Mouse (Mus musculus): ENCODE measurements around the gene Krtap29-1. TPM values are rescaled to one million over a fixed set of nuclear protein-coding genes. Genes with fewer than 3 reads are reported as not detected.

Gene Krtap29-1
- not detected in 2 replicates for polyA plus RNA-seq (2016; fragmentation: Nextera tagmentation; extraction: Ambion mirVana)

DNA sequence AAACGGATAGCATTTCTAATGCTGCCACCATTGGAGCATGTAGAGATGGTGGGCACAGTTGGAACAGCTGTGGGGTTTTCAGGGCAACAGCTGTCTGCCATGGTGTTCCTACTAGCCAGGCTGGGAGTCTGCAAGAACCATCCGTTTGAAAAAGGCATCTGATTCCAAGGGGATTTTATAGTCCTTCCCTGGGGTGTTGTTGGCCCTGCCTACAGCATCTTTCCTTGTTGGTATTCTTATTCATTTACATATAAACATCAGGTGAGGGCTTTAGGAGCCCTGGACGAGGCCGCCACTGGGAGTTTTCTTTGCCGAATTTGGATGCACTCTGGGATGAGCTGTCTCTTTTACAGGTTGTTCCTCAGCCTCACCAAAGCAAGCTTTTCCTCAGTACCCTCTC is at the start of gene Krtap29-1:
Krtap29-1 (minus strand) TSS at position 101 of the 400 bp plus-strand sequence.
- no peaks in the 10 kb centered on the region for H3K9me3 ChIP-seq
- H3K4me2 ChIP-seq, result no peak within 1 kb of the TSS
- H3K36me3 ChIP-seq (replicated peaks), result no peaks in the 10 kb centered on the region
- 81% methylated on average over 5 of the region's 5 CpGs for WGBS
- H3K4me1 ChIP-seq, result no peaks in the 10 kb centered on the region
- no peak within 1 kb of the TSS for H3K27ac ChIP-seq
- ATAC-seq (ENCODE audit: low FRiP score), result no peak
- no peak within 1 kb of the TSS for H3K4me3 ChIP-seq (replicated peaks)
- H3K9ac ChIP-seq, result no peak within 1 kb of the TSS
- no peaks in the 10 kb centered on the region for H3K27me3 ChIP-seq

- H3K36me3 ChIP-seq (replicated peaks), result no peaks in the 10 kb centered on the region
- H3K27me3 ChIP-seq, result no peaks in the 10 kb centered on the region
- no peak overlapping the region for H3K4me2 ChIP-seq
- whole genome bisulfite sequencing, result 84% methylated on average over 5 of the region's 5 CpGs
- H3K4me1 ChIP-seq, result no peaks in the 10 kb centered on the region; the same call in 1 of the 2 replicates
- no peak overlapping the region for H3K4me3 ChIP-seq (replicated peaks)
- ATAC-seq (ENCODE audit: low FRiP score), result no peak
- H3K9me3 ChIP-seq, result no peaks in the 10 kb centered on the region
- H3K27ac ChIP-seq, result no peak overlapping the region
- no peak overlapping the region for H3K9ac ChIP-seq
Observed at GRCm38 (mm10) chr11:100021438-100021837, 42.6 kb upstream of the Krtap29-1 start.

DNA sequence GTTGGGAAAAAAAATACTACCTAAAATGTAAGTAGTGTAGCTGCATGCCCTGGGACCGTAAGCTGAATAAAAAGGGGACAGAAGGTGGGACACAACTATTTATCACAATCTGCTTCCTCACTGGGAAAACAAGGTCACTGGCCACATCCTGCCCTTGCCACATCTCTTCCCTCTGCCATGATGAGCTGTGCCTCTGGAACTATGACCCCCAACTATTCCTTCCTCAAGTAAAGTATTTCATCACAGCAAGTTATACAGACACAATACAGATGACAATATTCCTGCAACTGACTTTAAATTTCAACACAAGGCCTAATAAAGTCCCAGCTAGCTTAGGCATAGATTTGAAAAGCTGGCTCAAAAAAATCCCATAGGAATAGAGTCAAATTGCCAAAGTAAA is 40.6 kb upstream of the Krtap29-1 start:
- Histone ChIP-seq H3K4me2 (no peak overlapping the region), H3K27ac (no peak overlapping the region), H3K9me3 (no peaks in the 10 kb centered on the region), H3K9ac (no peak overlapping the region), H3K27me3 (no peaks in the 10 kb centered on the region), H3K36me3 (replicated peaks) (no peaks in the 10 kb centered on the region), H3K4me3 (replicated peaks) (no peak overlapping the region), H3K4me1 (no peaks in the 10 kb centered on the region)
- WGBS, result 93% methylated on average over 1 of the region's 1 CpGs
- ATAC-seq (ENCODE audit: low FRiP score), result no peak

GRCm38 (mm10) chr11:100016112-100016511 is 37.3 kb upstream of the Krtap29-1 start, which contains the start of gene Krt33a:
Krt33a (minus strand) TSS chr11:100016212.
- Histone ChIP-seq H3K27ac (no peak within 1 kb of the TSS), H3K9ac (no peak within 1 kb of the TSS), H3K9me3 (no peaks in the 10 kb centered on the region), H3K4me3 (replicated peaks) (no peak within 1 kb of the TSS), H3K27me3 (no peaks in the 10 kb centered on the region), H3K4me1 (no peaks in the 10 kb centered on the region), H3K4me2 (no peak within 1 kb of the TSS), H3K36me3 (replicated peaks) (no peaks in the 10 kb centered on the region)
- WGBS, result 87% methylated on average over 3 of the region's 4 CpGs
- ATAC-seq (ENCODE audit: low FRiP score), result no peak

DNA sequence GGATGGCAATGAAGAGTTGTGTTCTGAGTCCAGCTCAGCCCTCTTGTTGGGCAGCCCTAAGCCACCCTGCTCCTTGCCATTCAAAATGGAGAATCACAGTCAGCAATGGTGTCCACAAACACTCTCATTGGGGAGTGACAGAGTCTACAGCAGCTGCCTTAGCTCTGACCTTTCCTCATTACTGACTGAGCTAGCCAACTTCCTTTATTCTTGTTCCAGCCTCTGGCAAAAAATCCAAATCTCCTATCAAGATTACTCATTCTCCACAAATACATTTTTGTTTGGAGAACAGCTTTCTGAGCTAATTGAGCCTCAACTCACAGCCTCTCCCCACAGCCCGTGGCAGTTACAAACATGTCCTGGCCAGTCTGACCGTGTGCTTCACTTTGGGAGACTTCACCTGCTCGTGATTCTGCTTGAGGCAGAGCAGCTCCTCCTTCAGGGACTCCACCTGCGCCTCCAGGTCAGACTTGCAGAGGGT is 34.9 kb upstream of the Krtap29-1 start:
- H3K9me3 ChIP-seq, result no peaks in the 10 kb centered on the region
- no peaks in the 10 kb centered on the region for H3K36me3 ChIP-seq (replicated peaks)
- no peak overlapping the region for H3K9ac ChIP-seq
- no peaks in the 10 kb centered on the region for H3K27me3 ChIP-seq
- H3K4me1 ChIP-seq, result no peaks in the 10 kb centered on the region
- H3K4me3 ChIP-seq (replicated peaks), result no peak overlapping the region
- 80% methylated on average over 4 of the region's 4 CpGs for WGBS
- no peak for ATAC-seq (ENCODE audit: low FRiP score)
- no peak overlapping the region for H3K4me2 ChIP-seq
- no peak overlapping the region for H3K27ac ChIP-seq

- Histone ChIP-seq H3K4me3 (replicated peaks) (no peak overlapping the region), H3K9ac (no peak overlapping the region), H3K4me1 (no peaks in the 10 kb centered on the region), H3K36me3 (replicated peaks) (no peaks in the 10 kb centered on the region), H3K4me2 (no peak overlapping the region), H3K27me3 (no peaks in the 10 kb centered on the region), H3K9me3 (no peaks in the 10 kb centered on the region), H3K27ac (no peak overlapping the region)
- WGBS, result 89% methylated on average over 5 of the region's 5 CpGs
- no peak for ATAC-seq (ENCODE audit: low FRiP score)
Observed at GRCm38 (mm10) chr11:100010682-100011081, 31.8 kb upstream of the Krtap29-1 start.

DNA sequence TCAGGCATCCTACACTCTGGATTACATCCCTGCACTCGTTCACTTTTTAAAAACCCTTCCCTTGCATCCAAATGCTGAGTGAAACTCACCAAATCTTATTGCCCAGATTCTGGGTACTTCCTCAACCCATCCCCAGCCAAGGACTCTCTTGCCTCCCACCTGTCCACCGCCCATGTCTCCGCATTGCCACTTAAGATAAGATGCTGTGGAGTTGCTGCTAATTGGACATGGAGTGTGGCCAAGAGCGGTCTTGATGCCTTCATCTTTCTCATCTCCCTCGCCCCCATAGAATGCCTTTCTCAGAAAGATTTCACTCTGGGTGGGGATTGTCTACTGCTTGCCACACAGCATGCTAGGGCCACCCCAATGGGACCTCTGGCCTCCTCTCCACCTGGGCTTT is 29.5 kb upstream of the Krtap29-1 start:
- H3K9ac ChIP-seq, result no peak overlapping the region
- H3K27ac ChIP-seq, result no peak overlapping the region
- H3K4me1 ChIP-seq, result no peaks in the 10 kb centered on the region
- H3K36me3 ChIP-seq (replicated peaks), result no peaks in the 10 kb centered on the region
- no peak overlapping the region for H3K4me2 ChIP-seq
- H3K9me3 ChIP-seq, result no peaks in the 10 kb centered on the region
- ATAC-seq (ENCODE audit: low FRiP score), result no peak
- H3K4me3 ChIP-seq (replicated peaks), result no peak overlapping the region
- 88% methylated on average over 5 of the region's 5 CpGs for WGBS
- no peaks in the 10 kb centered on the region for H3K27me3 ChIP-seq

GRCm38 (mm10) chr11:100006624-100007023 is 27.8 kb upstream of the Krtap29-1 start:
- Histone ChIP-seq H3K4me2 (no peak overlapping the region), H3K36me3 (replicated peaks) (no peaks in the 10 kb centered on the region), H3K9me3 (no peaks in the 10 kb centered on the region), H3K4me3 (replicated peaks) (no peak overlapping the region), H3K9ac (no peak overlapping the region), H3K27ac (no peak overlapping the region), H3K27me3 (no peaks in the 10 kb centered on the region), H3K4me1 (no peaks in the 10 kb centered on the region)
- no peak for ATAC-seq (ENCODE audit: low FRiP score)
- 57% methylated on average over 3 of the region's 3 CpGs for WGBS

- Histone ChIP-seq H3K27me3 (no peaks in the 10 kb centered on the region), H3K27ac (no peak overlapping the region), H3K9ac (no peak overlapping the region), H3K4me3 (replicated peaks) (no peak overlapping the region), H3K4me2 (no peak overlapping the region), H3K36me3 (replicated peaks) (no peaks in the 10 kb centered on the region), H3K9me3 (no peaks in the 10 kb centered on the region), H3K4me1 (no peaks in the 10 kb centered on the region)
- WGBS, result 88% methylated on average over 8 of the region's 8 CpGs
- ATAC-seq (ENCODE audit: low FRiP score), result no peak
Observed at GRCm38 (mm10) chr11:100005905-100006304, 27.1 kb upstream of the Krtap29-1 start.

GRCm38 (mm10) chr11:100004846-100005245 is 26.0 kb upstream of the Krtap29-1 start:
- Histone ChIP-seq H3K9me3 (no peaks in the 10 kb centered on the region), H3K27ac (no peak overlapping the region), H3K4me3 (replicated peaks) (no peak overlapping the region), H3K9ac (no peak overlapping the region), H3K4me2 (no peak overlapping the region), H3K36me3 (replicated peaks) (no peaks in the 10 kb centered on the region), H3K27me3 (no peaks in the 10 kb centered on the region), H3K4me1 (no peaks in the 10 kb centered on the region)
- WGBS, result 33% methylated on average over 6 of the region's 6 CpGs
- no peak for ATAC-seq (ENCODE audit: low FRiP score)

- 92% methylated on average over 7 of the region's 7 CpGs for WGBS
- no peak for ATAC-seq (ENCODE audit: low FRiP score)
- H3K4me2 ChIP-seq, result no peak overlapping the region
Observed at GRCm38 (mm10) chr11:99999091-99999490, 20.2 kb upstream of the Krtap29-1 start.

DNA sequence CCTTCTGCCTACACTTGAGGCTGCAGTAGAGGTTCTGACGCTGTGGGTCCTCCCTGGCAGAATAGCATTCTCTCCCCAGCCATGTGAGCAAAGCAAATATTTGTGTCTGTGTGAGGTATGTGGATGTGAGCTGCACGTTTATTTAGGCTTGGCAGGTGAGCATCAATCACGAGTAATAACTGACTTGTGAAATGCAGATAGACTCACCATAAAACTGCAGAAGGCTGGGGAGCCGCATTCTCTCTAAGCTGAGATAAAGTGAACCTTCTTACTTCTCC is 15.5 kb upstream of the Krtap29-1 start:
- no peaks in the 10 kb centered on the region for H3K36me3 ChIP-seq (replicated peaks)
- 78% methylated on average over 4 of the region's 4 CpGs for WGBS
- H3K27ac ChIP-seq, result no peak overlapping the region
- no peak overlapping the region for H3K4me3 ChIP-seq (replicated peaks)
- H3K4me2 ChIP-seq, result no peak overlapping the region
- no peaks in the 10 kb centered on the region for H3K9me3 ChIP-seq
- no peak overlapping the region for H3K9ac ChIP-seq
- no peak for ATAC-seq (ENCODE audit: low FRiP score)
- H3K4me1 ChIP-seq, result no peaks in the 10 kb centered on the region
- peaks cover 14% of the 10 kb centered on the region for H3K27me3 ChIP-seq

More at GRCm38 (mm10) chr11:99999091-99999490, 20.2 kb upstream of the Krtap29-1 start:
- no peak overlapping the region for H3K27ac ChIP-seq
- no peak overlapping the region for H3K9ac ChIP-seq
- no peaks in the 10 kb centered on the region for H3K36me3 ChIP-seq (replicated peaks)
- no peaks in the 10 kb centered on the region for H3K9me3 ChIP-seq
- 0 out of 2 replicates have a peak, but pooled peaks cover 3% of the 10 kb centered on the region for H3K27me3 ChIP-seq
- no peaks in the 10 kb centered on the region for H3K4me1 ChIP-seq
- H3K4me3 ChIP-seq (replicated peaks), result no peak overlapping the region

DNA sequence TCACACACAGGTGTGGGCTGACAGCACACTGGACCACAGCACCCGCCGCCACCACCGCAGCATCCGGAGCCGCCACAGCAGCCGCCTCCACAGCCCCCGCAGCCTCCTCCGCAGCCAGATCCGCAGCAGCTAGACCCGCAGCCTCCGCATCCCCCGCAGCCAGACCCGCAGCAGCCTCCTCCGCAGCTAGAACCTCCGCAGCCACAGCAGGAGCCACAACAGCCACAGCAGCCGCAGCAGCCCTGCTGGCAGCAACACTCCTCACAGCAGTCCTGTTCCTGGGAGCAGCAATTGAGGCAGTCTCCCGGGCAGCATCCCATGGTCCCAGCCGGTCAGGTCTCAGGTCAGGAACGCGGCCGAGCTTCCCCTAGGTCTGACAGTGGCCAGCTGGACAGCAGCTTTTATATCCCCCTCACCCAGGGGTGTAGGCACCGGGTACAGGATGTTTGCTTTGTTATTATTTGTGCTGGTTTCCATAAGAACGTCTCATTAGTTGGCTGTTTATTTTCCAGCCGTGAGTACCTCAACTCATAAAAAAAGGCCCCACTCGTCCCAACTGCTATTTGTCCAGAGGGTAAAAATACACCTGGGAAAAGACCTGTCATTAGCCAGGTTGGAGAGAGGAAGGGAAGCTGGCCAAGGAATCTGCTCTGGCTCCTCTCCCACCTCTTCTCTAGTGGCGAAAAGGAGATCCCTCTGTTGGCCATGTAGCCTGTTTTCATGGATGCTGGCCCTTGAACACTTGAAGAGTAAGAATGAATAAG is 14.9 kb upstream of the Krtap29-1 start, which contains the start of gene Krtap17-1:
Krtap17-1 (minus strand) TSS at position 375 of the 764 bp plus-strand sequence.
- Histone ChIP-seq H3K27ac (no peak within 1 kb of the TSS), H3K9me3 (no peaks in the 10 kb centered on the region), H3K36me3 (replicated peaks) (no peaks in the 10 kb centered on the region), H3K4me1 (no peaks in the 10 kb centered on the region), H3K9ac (no peak within 1 kb of the TSS), H3K27me3 (peaks cover 14% of the 10 kb centered on the region), H3K4me2 (peak within 1 kb of the TSS; percentile 38), H3K4me3 (replicated peaks) (no peak within 1 kb of the TSS; the same call in 1 of the 2 replicates)
- no peak for ATAC-seq (ENCODE audit: low FRiP score)
- WGBS, result 37% methylated on average over 23 of the region's 26 CpGs

Data from forebrain, embryonic 12.5 days (tissue).